Mouse (Mus musculus) hindbrain, embryonic 15.5 days (tissue): ENCODE results near the gene Timm8a1. TPM values are rescaled to one million over a fixed set of nuclear protein-coding genes. Genes with fewer than 3 reads are reported as not detected.

Source experiments
- ATAC-seq: fragments of 200-750 bp; cut with Nextera tagmentation; 2 replicates; pipeline ENCODE4 v1.8.0; 2017; ENCODE audit warnings: low read depth, moderate number of reproducible peaks, moderate TSS enrichment; ENCODE audit not compliant: low FRiP score
- H3K27ac ChIP-seq: fragments of 300-500 bp; sonication (generic); replicated peaks from 2 replicates; pipeline ENCODE4 v1.5.1; 2015; ENCODE audit warnings: mild to moderate bottlenecking, inconsistent platforms
- H3K27me3 ChIP-seq: fragments of 300-500 bp; sonication (generic); 2 replicates; pipeline ENCODE4 v1.6.1; 2015; ENCODE audit warnings: control low read depth, inconsistent platforms
- H3K36me3 ChIP-seq: fragments of 300-500 bp; sonication (generic); 2 replicates; pipeline ENCODE4 v1.6.1; 2015; ENCODE audit warnings: control low read depth, inconsistent platforms
- H3K4me1 ChIP-seq: fragments of 300-500 bp; sonication (generic); replicated peaks from 2 replicates; pipeline ENCODE4 v1.6.1; 2015; ENCODE audit warnings: control low read depth, inconsistent platforms
- H3K4me2 ChIP-seq: fragments of 300-500 bp; sonication (generic); 2 replicates; pipeline ENCODE4 v1.6.1; 2015; ENCODE audit warnings: moderate library complexity, mild to moderate bottlenecking, inconsistent platforms
- H3K4me3 ChIP-seq: fragments of 300-500 bp; sonication (generic); 2 replicates; pipeline ENCODE4 v1.5.1; 2015; ENCODE audit warnings: mild to moderate bottlenecking, inconsistent platforms
- H3K9ac ChIP-seq: fragments of 300-500 bp; sonication (generic); 2 replicates; pipeline ENCODE4 v1.6.1; 2015; ENCODE audit warnings: inconsistent platforms
- H3K9me3 ChIP-seq: fragments of 300-500 bp; sonication (generic); 2 replicates; pipeline ENCODE4 v1.6.1; 2016; ENCODE audit warnings: control low read depth, inconsistent platforms
- WGBS: fragments of 180-500 bp; shearing (Covaris S2); methylation state at CpG from one replicate; pipeline ENCODE4 v1.1.7; 2015; 5-methylcytosine and 5-hydroxymethylcytosine counted together
- polyA plus RNA-seq: library from polyadenylated mRNA; unstranded; fragments of >200 nt; fragmentation: Nextera tagmentation; extraction: Ambion mirVana; gene quantifications from 2 replicates; pipeline ENCODE4 v1.2.1, GENCODE M21; 2015

Timm8a1 gene
- polyA plus RNA-seq, 1 experiment from 2014 or later: 44.1 TPM

DNA sequence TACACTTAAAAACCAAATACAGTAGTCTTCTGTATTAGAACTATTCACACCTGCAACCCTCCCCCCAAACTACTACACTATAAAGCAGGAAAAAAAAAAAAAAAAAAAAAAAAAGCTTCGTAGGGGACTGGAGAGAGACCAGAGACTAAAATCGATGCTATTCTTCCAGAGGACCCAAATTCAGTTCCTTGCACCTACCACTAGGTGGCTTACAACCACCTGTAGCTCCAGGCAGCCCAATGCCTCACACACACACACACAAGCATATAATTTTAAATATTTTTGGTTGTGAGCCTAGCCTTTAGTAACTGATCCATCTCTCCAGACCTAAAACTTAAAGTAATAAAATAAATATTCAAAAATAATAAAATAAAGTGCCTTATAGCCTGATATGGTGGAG, 32.2 kb downstream of the Timm8a1 start:
- ATAC-seq: no peak
- no peak overlapping the region for H3K4me2 ChIP-seq
- H3K9ac ChIP-seq: no peak overlapping the region
- no peaks in the 10 kb centered on the region for H3K27me3 ChIP-seq
- H3K4me3 ChIP-seq: no peak overlapping the region
- no peaks in the 10 kb centered on the region for H3K4me1 ChIP-seq
- no peak overlapping the region for H3K27ac ChIP-seq
- no peaks in the 10 kb centered on the region for H3K36me3 ChIP-seq
- no peaks in the 10 kb centered on the region for H3K9me3 ChIP-seq
- 37% methylated on average over 2 of the region's 2 CpGs for WGBS

DNA sequence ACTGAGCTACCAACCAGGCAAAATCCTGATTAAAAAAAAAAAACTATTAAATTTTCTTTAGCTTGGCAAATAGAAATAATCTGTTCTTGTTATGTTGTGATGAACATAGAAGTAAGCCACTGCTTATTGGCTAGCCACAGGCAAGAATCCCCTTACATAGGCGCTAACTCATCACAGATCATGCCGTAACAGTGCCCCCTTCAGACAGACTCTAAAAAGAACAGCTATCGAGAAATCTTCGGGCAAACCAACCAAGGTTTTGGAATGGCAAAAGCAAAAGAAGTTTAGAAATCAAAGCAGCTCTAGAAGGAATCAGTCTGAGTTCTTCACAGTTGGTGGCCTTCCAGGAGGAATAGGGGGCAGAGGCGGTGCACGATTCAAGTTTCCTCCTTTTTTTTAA, 33.7 kb downstream of the Timm8a1 start:
- no peak for ATAC-seq
- 73% methylated on average over 6 of the region's 6 CpGs for WGBS
- Histone ChIP-seq H3K9ac (no peak overlapping the region), H3K9me3 (no peaks in the 10 kb centered on the region), H3K4me1 (no peaks in the 10 kb centered on the region), H3K27ac (no peak overlapping the region), H3K4me2 (no peak overlapping the region), H3K27me3 (no peaks in the 10 kb centered on the region), H3K4me3 (no peak overlapping the region), H3K36me3 (no peaks in the 10 kb centered on the region)

GRCm38 (mm10) chrX:134500651-134501050, 41.0 kb downstream of the Timm8a1 start:
- H3K4me1 ChIP-seq: no peaks in the 10 kb centered on the region
- no peak for ATAC-seq
- H3K4me2 ChIP-seq: no peak overlapping the region
- no peak overlapping the region for H3K27ac ChIP-seq
- H3K9me3 ChIP-seq: no peaks in the 10 kb centered on the region
- H3K27me3 ChIP-seq: no peaks in the 10 kb centered on the region
- H3K9ac ChIP-seq: no peak overlapping the region
- H3K4me3 ChIP-seq: no peak overlapping the region
- no peaks in the 10 kb centered on the region for H3K36me3 ChIP-seq
- 80% methylated on average over 8 of the region's 8 CpGs for WGBS

Other genes starting within 250 kb of the Timm8a1 start
- 113 and 114 TPM in 2 replicates for gene Tmem35a, start 246.6 kb downstream of the Timm8a1 start, polyA plus RNA-seq
- 6.3 and 8.6 TPM in 2 replicates for gene Cenpi, start 233.8 kb downstream of the Timm8a1 start, polyA plus RNA-seq
- 16.8 and 19.6 TPM in 2 replicates for gene Drp2, start 137.3 kb downstream of the Timm8a1 start, polyA plus RNA-seq
- gene Taf7l, start 65.4 kb downstream of the Timm8a1 start, polyA plus RNA-seq: 0.10 TPM in 1 of 2 replicates, not detected in the other
- 0.47 and 0.51 TPM in 2 replicates for gene Btk, start 41.7 kb upstream of the Timm8a1 start, polyA plus RNA-seq
- gene Rpl36a, start 43.8 kb upstream of the Timm8a1 start, polyA plus RNA-seq: 159 and 198 TPM in 2 replicates
- gene Gla, start 59.3 kb upstream of the Timm8a1 start, polyA plus RNA-seq: 3.1 and 5.0 TPM in 2 replicates
- 139 and 141 TPM in 2 replicates for gene Hnrnph2, start 59.3 kb upstream of the Timm8a1 start, polyA plus RNA-seq
- gene Armcx4, start 144.7 kb upstream of the Timm8a1 start, polyA plus RNA-seq: 5.2 and 5.3 TPM in 2 replicates
- 89.9 and 98.5 TPM in 2 replicates for gene Armcx1, start 176.1 kb upstream of the Timm8a1 start, polyA plus RNA-seq
- gene Armcx6, start 209.6 kb upstream of the Timm8a1 start, polyA plus RNA-seq: 45.8 and 49.2 TPM in 2 replicates
- 86.5 and 87.7 TPM in 2 replicates for gene Armcx3, start 214.7 kb upstream of the Timm8a1 start, polyA plus RNA-seq